Mouse (Mus musculus): Measurements from ENCODE around the gene Cks1b.

The Cks1b gene

GRCm38 (mm10) chr3:89418170-89418860 lies at the start of gene Cks1b, which contains the start of gene Shc1:
Gene Cks1b (minus strand): TSS chr3:89418383.
Gene Shc1 (plus strand): TSS chr3:89418443.
- peak; percentile 98 for DNase-seq (ENCODE audit: extremely low spot score, low read depth, low spot score)

- peak; percentile 89 for DNase-seq (ENCODE audit: extremely low spot score, low read depth, low spot score)
Observed at GRCm38 (mm10) chr3:89458965-89459807, 41.0 kb upstream of the Cks1b start.

- DNase-seq (ENCODE audit: extremely low spot score, low read depth, low spot score): no peak
Observed at GRCm38 (mm10) chr3:89458372-89458964, 40.3 kb upstream of the Cks1b start.

GRCm38 (mm10) chr3:89456726-89457665 lies 38.8 kb upstream of the Cks1b start:
- no peak for DNase-seq (ENCODE audit: extremely low spot score, low read depth, low spot score)

GRCm38 (mm10) chr3:89455786-89456285 lies 37.7 kb upstream of the Cks1b start:
- DNase-seq (ENCODE audit: extremely low spot score, low read depth, low spot score): no peak

- no peak for DNase-seq (ENCODE audit: extremely low spot score, low read depth, low spot score)
Observed at GRCm38 (mm10) chr3:89454401-89455177, 36.4 kb upstream of the Cks1b start, which contains the start of gene Pmvk. Gene Pmvk (plus strand): TSS chr3:89454541.

- no peak for DNase-seq (ENCODE audit: extremely low spot score, low read depth, low spot score)
Observed at GRCm38 (mm10) chr3:89451916-89452315, 33.7 kb upstream of the Cks1b start.

- DNase-seq (ENCODE audit: extremely low spot score, low read depth, low spot score): no peak
Observed at GRCm38 (mm10) chr3:89449541-89449940, 31.4 kb upstream of the Cks1b start.

- no peak for DNase-seq (ENCODE audit: extremely low spot score, low read depth, low spot score)
Observed at GRCm38 (mm10) chr3:89448720-89449537, 30.7 kb upstream of the Cks1b start.

GRCm38 (mm10) chr3:89440691-89441090 lies 22.5 kb upstream of the Cks1b start:
- no peak for DNase-seq (ENCODE audit: extremely low spot score, low read depth, low spot score)

- DNase-seq (ENCODE audit: extremely low spot score, low read depth, low spot score): no peak
Observed at GRCm38 (mm10) chr3:89437269-89437668, 19.1 kb upstream of the Cks1b start.

- no peak for DNase-seq (ENCODE audit: extremely low spot score, low read depth, low spot score)
Observed at GRCm38 (mm10) chr3:89436176-89437113, 18.3 kb upstream of the Cks1b start, which contains the start of gene Pbxip1. Gene Pbxip1 (plus strand): TSS chr3:89436706.

- no peak for DNase-seq (ENCODE audit: extremely low spot score, low read depth, low spot score)
Observed at GRCm38 (mm10) chr3:89435041-89435440, 16.9 kb upstream of the Cks1b start.

- DNase-seq (ENCODE audit: extremely low spot score, low read depth, low spot score): no peak
Observed at GRCm38 (mm10) chr3:89434532-89434931, 16.3 kb upstream of the Cks1b start.

- no peak for DNase-seq (ENCODE audit: extremely low spot score, low read depth, low spot score)
Observed at GRCm38 (mm10) chr3:89432606-89433005, 14.4 kb upstream of the Cks1b start.

- DNase-seq (ENCODE audit: extremely low spot score, low read depth, low spot score): no peak
Observed at GRCm38 (mm10) chr3:89430171-89431159, 12.3 kb upstream of the Cks1b start, which contains the start of gene Pygo2. Gene Pygo2 (plus strand): TSS chr3:89430214.
